Mouse (Mus musculus) embryo, embryonic 10.5 days (tissue): ENCODE results near the gene Serp2.

ENCODE experiments used
- DNase-seq: peaks from one replicate; pipeline ENCODE4 v3.0.0-alpha.2; 2015; ENCODE audit warnings: low spot score

The Serp2 gene

DNA sequence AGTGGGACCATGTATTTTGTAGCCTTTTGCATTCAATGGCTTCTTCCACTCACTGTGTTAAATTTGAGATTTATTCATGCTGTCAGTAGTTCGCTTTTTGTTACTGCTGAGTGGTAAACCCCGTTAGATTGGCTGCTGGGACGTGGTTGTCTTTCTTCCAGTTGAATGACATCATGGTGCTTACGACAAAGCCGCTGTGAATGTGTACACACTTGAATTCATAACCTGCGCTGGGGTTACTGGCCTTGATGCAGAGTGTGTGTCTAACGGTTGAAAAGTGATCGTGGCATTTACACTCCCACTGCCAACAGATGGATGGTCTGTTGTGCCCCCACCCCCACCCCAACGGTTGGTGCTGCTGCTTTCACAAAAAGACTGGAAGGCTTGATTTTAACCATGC lies 59.5 kb downstream of the Serp2 start:
- no peak for DNase-seq

DNA sequence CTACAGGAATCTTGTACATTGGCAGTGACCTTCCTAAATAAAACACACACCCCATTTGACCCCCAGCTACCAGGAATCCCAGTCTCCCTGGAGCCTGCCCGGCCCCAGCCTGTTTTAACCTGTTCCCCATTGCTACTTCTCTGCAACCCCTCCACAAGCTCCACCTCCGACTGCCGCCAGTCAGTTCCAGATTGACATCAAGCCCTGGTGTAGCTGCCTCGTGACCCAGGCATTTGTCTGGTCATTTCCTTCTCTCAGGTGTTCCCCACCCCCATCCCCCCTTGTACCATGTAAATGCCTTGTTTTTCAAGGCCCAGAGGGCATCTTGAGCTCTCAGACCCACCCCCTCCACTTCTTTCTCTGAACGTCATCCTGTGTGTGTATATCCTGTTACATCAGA lies 61.7 kb downstream of the Serp2 start:
- DNase-seq = no peak

DNA sequence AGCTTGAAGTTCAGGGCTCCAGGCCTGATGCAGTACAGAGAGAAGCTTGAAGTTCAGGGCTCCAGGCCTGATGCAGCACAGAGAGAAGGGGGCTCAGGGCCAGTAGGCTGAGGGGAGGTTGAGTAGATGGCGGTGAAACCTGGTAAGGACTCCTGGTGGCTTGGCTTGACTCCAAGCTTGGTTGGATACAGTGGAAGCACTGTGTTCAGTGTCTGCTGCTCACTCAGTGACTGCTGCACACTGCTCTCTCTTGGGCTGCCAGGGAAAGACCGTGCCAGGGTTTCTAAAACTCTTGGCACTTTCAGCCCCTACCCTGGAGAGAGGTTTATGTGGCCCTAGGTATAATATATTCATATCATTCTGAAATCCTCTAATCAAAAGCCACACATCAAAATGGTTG lies 67.6 kb downstream of the Serp2 start:
- DNase-seq = no peak

DNA sequence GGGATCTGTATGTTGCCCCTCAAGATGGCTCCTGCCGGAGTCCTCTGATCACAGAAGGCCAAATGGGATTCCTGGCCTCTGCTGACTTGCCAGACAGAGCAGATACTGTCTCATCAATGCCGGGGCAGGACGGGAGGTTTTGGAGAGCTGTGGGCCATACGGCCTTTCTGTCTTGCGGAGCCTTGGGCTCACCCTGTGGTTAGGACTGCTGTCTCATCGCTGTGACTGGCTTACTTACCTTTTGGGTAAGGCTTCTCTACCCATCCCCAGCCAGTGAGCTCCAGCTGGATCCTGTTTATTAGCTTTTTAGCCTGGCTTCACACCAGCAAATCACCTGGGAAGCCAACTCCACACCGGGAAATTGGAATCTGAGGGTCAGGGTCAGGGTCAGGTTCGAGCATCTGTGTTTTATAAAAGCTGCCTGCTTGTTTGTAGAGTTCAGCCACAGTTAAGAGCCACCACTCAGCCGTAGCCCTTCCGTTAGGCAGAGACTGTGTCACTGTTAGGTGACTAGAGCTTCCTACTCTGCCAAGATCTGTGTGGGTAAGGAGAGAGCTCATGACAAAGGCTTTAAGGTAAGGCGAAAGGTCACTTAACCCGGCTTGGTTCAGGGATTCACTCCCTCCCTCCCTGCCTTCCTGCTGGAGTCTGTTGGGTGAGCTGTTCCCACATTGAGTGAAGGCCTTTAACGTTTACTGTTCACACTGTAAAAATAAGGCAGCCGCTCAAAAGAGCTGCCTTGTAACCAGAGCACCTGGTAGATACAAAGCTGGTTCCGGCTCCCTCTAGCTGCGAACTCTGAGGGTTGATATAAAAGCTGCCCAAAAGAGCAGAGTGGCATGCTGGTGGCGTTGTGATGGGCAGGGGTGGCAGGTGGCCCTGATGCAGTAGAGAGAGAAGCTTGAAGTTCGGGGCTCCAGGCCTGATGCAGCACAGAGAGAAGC lies 68.3 kb downstream of the Serp2 start:
- DNase-seq = peak; percentile 81

DNA sequence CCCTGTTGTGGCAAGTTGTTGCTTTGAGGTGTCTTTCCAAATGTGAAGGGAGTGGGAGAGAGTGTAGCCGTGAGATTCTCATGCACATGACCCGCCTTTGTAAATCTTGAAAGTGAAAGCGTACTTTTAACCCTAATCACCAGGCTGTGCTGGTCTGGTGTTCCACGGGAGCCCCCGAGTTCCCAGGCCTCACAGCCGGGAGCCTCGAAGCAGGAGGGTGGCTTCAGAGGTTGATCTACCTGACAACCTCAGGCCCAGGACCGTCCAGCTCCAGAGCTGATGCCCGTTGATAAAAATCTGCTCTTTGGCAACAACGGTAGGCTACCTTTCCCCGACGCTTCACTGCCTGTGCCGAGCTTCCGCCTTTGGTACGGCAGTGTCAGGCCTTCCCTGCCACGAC lies 69.1 kb downstream of the Serp2 start:
- no peak for DNase-seq

DNA sequence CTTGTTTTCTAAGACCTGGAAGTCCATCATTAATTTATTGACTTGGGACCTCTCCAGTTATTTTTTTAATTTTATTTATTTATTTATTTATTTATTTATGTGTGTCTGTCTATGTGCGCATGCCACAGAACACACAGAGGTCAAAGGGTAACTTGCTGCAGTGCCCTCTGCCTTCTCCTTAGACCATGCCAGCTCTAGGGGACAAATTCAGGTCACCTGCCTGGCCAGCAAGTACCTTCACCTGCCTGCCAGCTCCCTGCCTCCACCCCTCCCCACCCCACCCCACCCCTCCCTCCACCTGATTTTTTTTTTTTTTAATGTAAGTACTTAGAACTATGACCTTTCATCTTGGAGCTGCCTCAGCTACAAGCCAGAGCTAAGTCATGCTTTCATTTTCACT lies 73.0 kb downstream of the Serp2 start:
- no peak for DNase-seq
